Mouse (Mus musculus): ENCODE measurements around the gene Xrcc6.
"Not testable (repeated sequence)": the region's sequence is repeated elsewhere in the genome, so short reads cannot be mapped to it uniquely, and the experiment has no call there.

Gene Xrcc6

GRCm38 (mm10) chr15:81966062-81966829 lies 21.4 kb upstream of the Xrcc6 start:
- DNase-seq (ENCODE audit: low read depth): no peak

GRCm38 (mm10) chr15:81967821-81968220 lies 19.8 kb upstream of the Xrcc6 start:
- no peak for DNase-seq (ENCODE audit: low read depth)

GRCm38 (mm10) chr15:81968447-81968846 lies 19.2 kb upstream of the Xrcc6 start:
- no peak for DNase-seq (ENCODE audit: low read depth)

DNA sequence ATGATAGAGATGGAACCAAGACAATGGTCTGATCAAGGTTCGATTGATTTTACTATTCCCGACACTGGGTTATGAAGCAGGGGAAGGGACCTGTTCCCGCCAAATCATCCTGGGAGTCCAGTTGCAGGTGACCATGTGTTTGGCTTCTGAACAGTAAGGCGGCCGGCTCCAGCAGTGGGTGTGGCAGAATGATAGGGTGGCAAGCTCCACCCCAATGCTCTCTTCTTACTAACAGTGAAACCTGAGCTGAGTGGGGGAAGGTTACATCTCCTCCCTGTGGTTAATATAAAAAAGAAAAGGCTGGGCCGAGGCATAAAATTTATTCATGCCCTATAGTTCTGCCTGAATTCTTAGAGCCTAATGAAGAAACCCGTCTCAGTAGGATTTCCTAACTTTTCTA lies 18.5 kb upstream of the Xrcc6 start:
- DNase-seq (ENCODE audit: low read depth): no peak

GRCm38 (mm10) chr15:81969635-81970034 lies 18.0 kb upstream of the Xrcc6 start:
- not testable (repeated sequence) for DNase-seq (ENCODE audit: low read depth)

- DNase-seq (ENCODE audit: low read depth): not testable (repeated sequence)
Measured at GRCm38 (mm10) chr15:81970498-81970897, 17.1 kb upstream of the Xrcc6 start.

- DNase-seq (ENCODE audit: low read depth): not testable (repeated sequence)
Measured at GRCm38 (mm10) chr15:81975156-81975555, 12.5 kb upstream of the Xrcc6 start.

DNA sequence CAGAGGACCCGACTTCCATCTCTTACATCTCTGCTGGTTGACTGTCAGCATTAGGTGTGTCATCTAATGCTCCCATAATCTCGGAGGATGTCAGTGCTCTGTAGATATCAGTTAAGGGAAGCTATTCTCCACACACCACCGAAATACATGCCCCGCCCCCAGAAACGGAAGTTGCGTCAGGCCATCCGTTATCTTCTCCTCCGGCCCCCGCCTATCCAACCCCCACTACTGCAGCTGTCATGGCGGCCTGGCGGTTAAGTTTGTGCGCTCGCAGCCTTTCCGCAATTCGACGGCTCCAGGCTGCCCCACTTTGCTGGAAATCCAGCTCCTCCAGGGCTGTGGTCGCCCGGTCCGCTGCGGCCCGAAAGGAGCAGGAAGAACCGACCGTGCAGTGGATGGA lies 7.3 kb upstream of the Xrcc6 start, which contains the start of gene 1700029P11Rik:
1700029P11Rik (plus strand) TSS at position 220 of the 400 bp plus-strand sequence.
- no peak for DNase-seq (ENCODE audit: low read depth)

DNA sequence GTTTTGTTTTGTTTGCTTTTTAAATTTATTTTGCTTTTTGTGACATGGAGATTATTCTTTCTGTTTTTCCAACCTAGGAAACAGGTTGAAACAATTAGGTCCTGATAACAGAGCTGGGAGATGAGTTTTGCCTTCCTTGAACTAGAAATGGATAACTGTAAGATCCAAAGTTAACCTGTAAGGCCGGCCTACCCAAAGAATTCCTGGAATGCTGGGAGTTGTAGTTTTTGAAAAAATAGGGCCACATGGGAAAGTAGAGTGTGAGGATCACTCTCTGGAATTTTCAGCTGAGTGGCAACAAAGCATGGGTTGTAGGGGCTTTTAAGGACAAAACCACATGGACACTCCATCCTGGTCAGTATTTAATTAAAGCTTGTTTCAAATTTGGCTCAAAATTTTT lies 5.5 kb upstream of the Xrcc6 start:
- DNase-seq (ENCODE audit: low read depth): no peak

DNA sequence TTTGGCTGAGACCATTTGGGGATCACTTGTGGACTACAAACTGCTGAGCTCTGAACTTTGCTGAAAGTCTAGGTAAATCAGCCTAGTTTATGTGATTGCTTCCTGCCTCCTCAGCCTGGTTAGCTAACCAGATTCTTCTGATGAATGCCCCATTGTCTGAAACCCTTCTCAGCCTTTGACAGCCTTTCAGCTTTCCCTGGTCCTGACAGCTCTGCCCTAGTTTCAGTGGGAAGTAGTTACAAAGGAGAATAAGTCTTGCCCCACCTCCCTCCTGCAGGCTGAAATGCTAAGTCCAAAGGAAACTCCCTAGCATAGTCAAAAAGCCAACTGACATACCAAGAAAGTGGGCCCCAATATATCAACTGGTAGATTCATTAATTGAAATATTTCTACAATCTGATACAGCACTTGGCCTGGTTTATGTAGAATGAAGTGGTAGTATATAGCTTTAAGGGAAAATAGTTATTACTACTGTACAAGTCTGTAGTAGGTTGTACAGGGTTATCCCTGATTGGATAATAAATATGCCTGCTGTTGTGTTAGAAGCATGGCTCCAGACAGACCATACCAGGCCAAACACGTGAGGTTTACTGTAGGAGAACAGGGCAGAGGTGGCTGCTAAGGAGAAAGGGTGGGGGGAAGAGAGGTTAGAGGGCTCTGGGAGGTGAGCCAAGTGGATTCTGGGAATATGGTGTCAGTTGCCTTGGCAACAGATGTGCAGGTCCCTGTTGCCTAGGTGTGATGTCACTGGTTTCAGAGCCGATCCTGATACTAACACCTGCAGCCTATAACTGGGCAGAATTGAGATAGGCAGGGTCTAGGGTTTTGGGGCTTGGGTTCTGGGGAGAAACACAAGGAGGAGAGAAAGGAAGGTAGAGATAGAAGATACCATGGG lies 2.1 kb upstream of the Xrcc6 start:
- DNase-seq (ENCODE audit: low read depth): no peak

DNA sequence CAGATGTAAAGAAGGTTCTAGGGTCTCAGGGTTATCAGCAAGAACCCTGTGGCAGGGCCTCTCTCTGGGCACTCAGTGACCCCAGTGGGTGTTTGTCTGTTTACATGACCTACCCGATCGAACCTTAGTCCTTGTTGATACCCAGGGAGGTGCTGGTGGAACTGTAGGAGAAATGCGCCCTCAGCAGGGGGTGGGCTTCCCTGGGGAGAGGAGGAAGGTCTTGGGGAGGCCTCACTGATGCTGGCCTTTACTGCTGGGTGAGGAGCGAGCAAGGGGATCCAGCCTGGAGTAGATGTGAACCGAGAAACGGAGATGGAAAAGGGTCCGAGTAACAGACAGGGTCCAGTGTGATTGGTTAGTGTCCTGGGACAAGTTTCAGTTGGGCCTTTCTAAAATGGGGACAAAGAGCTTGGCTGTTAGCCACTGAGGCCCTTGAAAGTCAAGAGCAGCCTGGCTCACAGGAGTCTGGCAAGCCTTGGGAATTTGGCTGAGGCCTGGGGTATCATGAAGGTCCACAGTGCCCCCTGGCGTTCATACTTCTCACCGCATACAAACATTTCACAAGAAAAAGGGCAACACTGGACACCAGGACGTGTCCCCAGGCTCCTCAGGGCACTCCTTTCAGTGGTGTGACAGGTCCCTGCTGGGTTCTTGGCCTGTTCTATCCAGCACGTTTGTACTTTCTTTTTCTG lies 1.9 kb downstream of the Xrcc6 start:
- DNase-seq (ENCODE audit: low read depth): peak; percentile 79

- no peak for DNase-seq (ENCODE audit: low read depth)
Measured at GRCm38 (mm10) chr15:81990549-81990948, 2.9 kb downstream of the Xrcc6 start.

DNA sequence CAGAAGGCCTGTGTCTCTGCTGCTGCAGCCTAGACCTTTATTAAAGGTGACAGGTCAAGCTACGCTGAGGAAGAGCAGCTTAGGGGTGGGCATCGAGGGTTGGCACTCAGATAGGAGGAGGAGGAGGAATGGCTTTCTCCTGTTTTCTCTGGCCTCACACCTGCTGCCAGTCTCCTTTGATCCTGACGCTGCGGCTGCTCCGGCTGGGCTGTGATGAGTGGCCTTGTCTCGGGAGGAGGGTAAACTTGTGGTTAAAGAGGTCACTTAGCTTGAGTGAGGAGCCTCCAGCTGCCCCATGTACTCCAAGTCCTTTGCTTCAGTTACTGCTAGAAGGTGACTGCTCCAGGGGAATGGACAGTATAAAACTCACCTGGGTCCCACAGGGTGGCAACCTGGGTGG lies 6.4 kb downstream of the Xrcc6 start:
- no peak for DNase-seq (ENCODE audit: low read depth)

DNA sequence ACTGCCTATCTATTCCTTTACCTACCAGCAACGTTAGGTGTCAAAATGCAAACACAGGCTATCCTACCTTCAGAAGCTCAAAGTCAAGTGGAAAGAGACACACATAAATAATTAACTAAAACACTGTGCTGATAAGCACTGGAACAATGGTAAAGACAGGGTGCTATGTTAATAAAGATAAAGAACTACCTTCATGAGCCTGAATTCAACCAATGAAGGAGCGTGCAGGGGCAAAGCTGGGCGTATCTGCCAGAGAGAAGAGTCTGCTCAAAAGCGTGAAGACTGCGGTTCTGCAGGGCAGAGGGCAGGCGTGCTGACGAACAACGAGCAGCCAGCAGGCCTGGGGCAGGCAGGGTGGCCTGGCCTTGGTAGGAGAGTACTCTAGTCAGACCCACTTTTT lies 16.6 kb downstream of the Xrcc6 start:
- no peak for DNase-seq (ENCODE audit: low read depth)

- DNase-seq (ENCODE audit: low read depth): no peak
Measured at GRCm38 (mm10) chr15:82011947-82012346, 24.3 kb downstream of the Xrcc6 start.

DNA sequence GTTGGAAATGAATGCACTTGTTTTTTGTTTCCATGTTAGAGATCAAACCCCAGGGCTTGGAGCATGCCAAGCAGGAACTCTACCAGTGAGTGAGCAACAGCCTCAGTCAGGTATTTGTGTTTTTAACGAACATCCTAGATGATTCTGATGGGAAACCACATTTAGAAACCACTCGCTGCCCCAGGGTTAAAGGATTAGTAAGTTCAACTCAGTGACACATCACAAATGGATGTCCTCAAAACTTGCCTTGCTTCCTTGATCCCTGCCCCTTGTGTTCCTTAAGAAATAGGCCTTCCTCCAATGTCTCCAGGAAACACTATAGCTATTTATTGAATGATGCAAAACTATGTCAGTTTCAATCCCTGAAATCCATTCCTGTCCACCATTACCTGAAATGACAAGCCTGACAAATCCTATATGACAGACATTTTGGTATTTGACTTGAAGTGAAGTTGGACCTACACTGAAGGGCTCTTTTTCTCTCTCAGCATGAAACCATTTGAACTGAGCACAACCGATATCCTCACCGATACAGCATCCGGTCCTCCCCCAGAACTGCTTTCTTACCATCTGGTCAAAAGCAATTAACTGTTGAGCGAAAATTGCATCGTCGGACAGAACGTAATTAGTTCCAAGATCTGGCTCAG lies 27.2 kb downstream of the Xrcc6 start:
- DNase-seq (ENCODE audit: low read depth): peak; percentile 49

GRCm38 (mm10) chr15:82015392-82016100 lies 27.9 kb downstream of the Xrcc6 start:
- DNase-seq (ENCODE audit: low read depth): peak; percentile 59

- DNase-seq (ENCODE audit: low read depth): peak; percentile 99
Measured at GRCm38 (mm10) chr15:82016101-82016808, 28.6 kb downstream of the Xrcc6 start.

GRCm38 (mm10) chr15:82016830-82017229 lies 29.2 kb downstream of the Xrcc6 start:
- no peak for DNase-seq (ENCODE audit: low read depth)

- no peak for DNase-seq (ENCODE audit: low read depth)
Measured at GRCm38 (mm10) chr15:82017461-82017860, 29.8 kb downstream of the Xrcc6 start.

- DNase-seq (ENCODE audit: low read depth): no peak
Measured at GRCm38 (mm10) chr15:82019288-82019687, 31.7 kb downstream of the Xrcc6 start.
